Comparison of ENCODE assay signal across 8 mouse cellular contexts in the genomic region with DNA sequence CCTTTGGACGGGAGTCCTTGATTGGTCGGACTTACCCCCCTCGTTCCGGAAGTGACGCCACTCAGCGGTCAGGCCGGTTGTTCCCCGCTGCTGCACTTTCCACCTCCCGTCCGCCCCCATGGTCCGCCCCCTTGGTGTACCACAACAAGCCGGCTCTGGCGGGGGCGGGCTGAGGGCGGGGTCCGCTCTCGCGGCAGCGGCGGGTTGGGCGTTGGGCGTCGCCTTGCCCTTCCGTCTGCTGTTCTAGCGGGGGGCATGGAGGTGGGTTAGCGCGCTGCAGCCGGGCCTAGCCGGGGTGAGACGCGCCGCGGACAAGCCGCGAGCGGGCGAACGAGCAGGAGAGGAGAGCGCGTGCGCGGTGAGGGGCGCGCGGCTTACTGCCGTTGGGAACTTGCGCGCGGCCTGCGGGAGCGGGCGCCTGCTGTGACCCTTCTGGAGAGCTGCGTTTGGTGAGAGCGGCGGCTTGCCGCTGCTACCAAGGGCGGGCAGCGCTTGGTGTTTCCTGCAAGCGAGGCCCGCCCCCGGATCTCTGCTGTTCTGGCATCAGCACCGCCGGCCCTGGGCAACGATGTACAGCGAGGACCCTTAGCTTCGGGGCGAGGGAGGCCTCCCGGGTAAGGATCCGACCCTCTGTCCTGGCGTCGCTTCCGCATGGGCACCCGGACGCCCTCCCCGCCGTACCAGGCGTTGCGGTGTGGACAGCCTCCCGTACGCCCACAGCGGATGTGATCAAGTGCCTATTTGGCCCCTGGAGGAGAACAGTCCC. TPM values are rescaled to one million over a fixed set of nuclear protein-coding genes. Genes with fewer than 3 reads are reported as not detected.
A peak's percentile ranks its signal among the peaks of the same experiment; 100 is the strongest.
DNase-seq lines count a peak whose midpoint lies in the region; ATAC-seq lines count a peak whose summit lies in the region.

No protein-coding gene starts in this region.

- peaks cover 34% of the 10 kb centered on the region for H3K36me3 ChIP-seq in hindbrain, embryonic 12.5 days

- peak overlapping the region; percentile 75 for H3K4me2 ChIP-seq in hindbrain, embryonic 12.5 days (replicated peaks)

- no peaks in the 10 kb centered on the region for H3K9me3 ChIP-seq in hindbrain, embryonic 12.5 days (replicated peaks)

- peaks cover 8% of the 10 kb centered on the region for H3K4me1 ChIP-seq in hindbrain, embryonic 12.5 days

- peak overlapping the region; percentile 94 for H3K27ac ChIP-seq in hindbrain, embryonic 12.5 days

- ATAC-seq in hindbrain, embryonic 12.5 days (ENCODE audit: low FRiP score), result peak; percentile 99

- peak; percentile 99 for DNase-seq in NIH3T3 (ENCODE audit: low read depth)
- peak; percentile 99 to 100 for DNase-seq in cerebellum, postnatal 10 days
- peak; percentile 97 for DNase-seq in frontal cortex, postnatal 10 days (ENCODE audit: low spot score in 2 of 2)
- peak; percentile 92 to 97 for DNase-seq in layer of hippocampus, postnatal 14 days (ENCODE audit: low spot score in 2 of 2)
- DNase-seq in lung, postnatal 14 days, result peak; percentile 100
- peak; percentile 97 for DNase-seq in retina, adult 2 months (ENCODE audit: low read depth, low spot score)
- DNase-seq in thymus, postnatal 36 days, result peak; percentile 99 to 100

- H3K9ac ChIP-seq in hindbrain, embryonic 12.5 days, result peak overlapping the region; percentile 88

- WGBS in hindbrain, embryonic 12.5 days, result under 1% methylated on average over 77 of the region's 81 CpGs

- H3K4me3 ChIP-seq in hindbrain, embryonic 12.5 days, result peak overlapping the region; percentile 70

- H3K27me3 ChIP-seq in hindbrain, embryonic 12.5 days, result no peaks in the 10 kb centered on the region

RNA-seq across cellular contexts. Expression of a gene that starts 1.1 kb away (rescaled TPM):
- 17.4 and 20.0 TPM in 2 replicates for polyA plus RNA-seq in hindbrain, embryonic 12.5 days (2016; fragmentation: Nextera tagmentation; extraction: Ambion mirVana)
- 10 to 100 TPM; 43.8 to 52.8 TPM for total RNA-seq in layer of hippocampus, postnatal 14 days (2021)

Comparison
In these comparisons a context has a peak if more than half of its experiments do, and no peak if none do; other contexts are left out.
1. Peak in every context shown above with its lines: DNase-seq, ATAC-seq, H3K4me3 ChIP-seq and H3K27ac ChIP-seq.